Mouse (Mus musculus) midbrain, embryonic 13.5 days (tissue): Measurements from ENCODE around the gene Gria2. TPM values are rescaled to one million over a fixed set of nuclear protein-coding genes. Genes with fewer than 3 reads are reported as not detected.

ENCODE experiments used
- ATAC-seq: fragments of 200-750 bp; cut with Nextera tagmentation; 2 replicates; pipeline ENCODE4 v1.8.0; 2017; ENCODE audit warnings: mild to moderate bottlenecking, moderate TSS enrichment, moderate library complexity
- H3K27ac ChIP-seq: fragments of 300-500 bp; sonication (generic); 2 replicates; pipeline ENCODE4 v1.5.1; 2015; ENCODE audit warnings: inconsistent platforms, mild to moderate bottlenecking, moderate library complexity
- H3K27me3 ChIP-seq: fragments of 300-500 bp; sonication (generic); 2 replicates; pipeline ENCODE4 v1.6.1; 2015; ENCODE audit warnings: mild to moderate bottlenecking, inconsistent platforms
- H3K36me3 ChIP-seq: fragments of 300-500 bp; sonication (generic); 2 replicates; pipeline ENCODE4 v1.6.1; 2015; ENCODE audit warnings: mild to moderate bottlenecking, inconsistent platforms
- H3K4me1 ChIP-seq: fragments of 300-500 bp; sonication (generic); replicated peaks from 2 replicates; pipeline ENCODE4 v1.6.1; 2015; ENCODE audit warnings: inconsistent platforms
- H3K4me2 ChIP-seq: fragments of 300-500 bp; sonication (generic); replicated peaks from 2 replicates; pipeline ENCODE4 v1.6.1; 2015; ENCODE audit warnings: moderate library complexity, mild to moderate bottlenecking, inconsistent platforms
- H3K4me3 ChIP-seq: fragments of 300-500 bp; sonication (generic); replicated peaks from 2 replicates; pipeline ENCODE4 v1.5.1; 2015; ENCODE audit warnings: mild to moderate bottlenecking, inconsistent platforms
- H3K9ac ChIP-seq: fragments of 300-500 bp; sonication (generic); replicated peaks from 2 replicates; pipeline ENCODE4 v1.6.1; 2015; ENCODE audit warnings: mild to moderate bottlenecking, inconsistent platforms
- H3K9me3 ChIP-seq: fragments of 300-500 bp; sonication (generic); 2 replicates; pipeline ENCODE4 v1.6.1; 2016; ENCODE audit warnings: mild to moderate bottlenecking, inconsistent platforms
- WGBS: fragments of 180-500 bp; shearing (Covaris S2); methylation state at CpG from one replicate; pipeline ENCODE4 v1.1.7; 2015; 5-methylcytosine and 5-hydroxymethylcytosine counted together
- polyA plus RNA-seq: library from polyadenylated mRNA; unstranded; fragments of >200 nt; fragmentation: Nextera tagmentation; extraction: Ambion mirVana; gene quantifications from 2 replicates; pipeline ENCODE4 v1.2.1, GENCODE M21; 2015

The Gria2 gene
- polyA plus RNA-seq, 1 experiment from 2014 or later: 120 TPM

DNA sequence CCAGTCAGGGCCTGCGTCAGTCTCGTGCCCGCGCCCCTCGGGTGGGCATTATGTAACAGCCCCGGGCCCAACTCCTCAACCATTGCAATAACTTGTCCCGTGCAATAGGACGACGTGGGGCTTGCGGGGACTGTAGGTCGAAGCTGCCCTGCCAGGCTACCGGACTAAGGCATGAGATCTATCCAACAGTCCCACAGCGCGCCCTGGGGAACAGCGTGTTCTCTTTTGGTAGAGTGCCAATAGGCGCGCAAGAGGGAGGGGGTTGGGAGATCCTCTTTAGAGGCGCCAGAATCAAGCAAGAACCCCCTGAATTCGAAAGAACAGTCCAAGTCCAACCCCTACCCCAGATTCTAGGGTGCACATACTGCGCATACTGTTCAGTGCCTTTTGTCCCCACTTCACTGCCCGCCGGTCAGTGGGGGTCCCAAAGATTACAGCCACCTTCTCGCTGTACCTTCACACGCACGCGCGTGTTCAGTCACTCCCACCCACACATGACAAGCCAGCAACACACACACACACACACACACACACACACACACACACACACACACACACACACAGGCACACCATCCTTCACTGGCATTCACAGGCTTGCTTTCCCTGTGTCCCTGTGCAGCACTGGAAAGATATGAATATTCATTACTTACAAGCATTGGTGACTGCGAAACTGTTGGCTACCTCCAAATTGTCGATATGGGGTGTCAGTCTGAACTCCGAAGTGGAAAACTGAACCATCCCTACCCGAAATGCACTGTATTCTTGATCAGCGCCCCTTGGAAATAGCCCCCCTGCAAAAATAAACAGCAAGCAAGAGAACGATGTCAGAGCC is 1.4 kb downstream of the Gria2 start:
- Histone ChIP-seq H3K4me1 (peaks cover 31% of the 10 kb centered on the region), H3K9ac (peak overlapping the region; percentile 85), H3K36me3 (no peaks in the 10 kb centered on the region), H3K4me3 (peak overlapping the region; percentile 77), H3K9me3 (no peaks in the 10 kb centered on the region), H3K4me2 (peak overlapping the region; percentile 77), H3K27ac (peak overlapping the region; percentile 94), H3K27me3 (no peaks in the 10 kb centered on the region)
- peak; percentile 70 for ATAC-seq
- WGBS: 4% methylated on average over 33 of the region's 33 CpGs

DNA sequence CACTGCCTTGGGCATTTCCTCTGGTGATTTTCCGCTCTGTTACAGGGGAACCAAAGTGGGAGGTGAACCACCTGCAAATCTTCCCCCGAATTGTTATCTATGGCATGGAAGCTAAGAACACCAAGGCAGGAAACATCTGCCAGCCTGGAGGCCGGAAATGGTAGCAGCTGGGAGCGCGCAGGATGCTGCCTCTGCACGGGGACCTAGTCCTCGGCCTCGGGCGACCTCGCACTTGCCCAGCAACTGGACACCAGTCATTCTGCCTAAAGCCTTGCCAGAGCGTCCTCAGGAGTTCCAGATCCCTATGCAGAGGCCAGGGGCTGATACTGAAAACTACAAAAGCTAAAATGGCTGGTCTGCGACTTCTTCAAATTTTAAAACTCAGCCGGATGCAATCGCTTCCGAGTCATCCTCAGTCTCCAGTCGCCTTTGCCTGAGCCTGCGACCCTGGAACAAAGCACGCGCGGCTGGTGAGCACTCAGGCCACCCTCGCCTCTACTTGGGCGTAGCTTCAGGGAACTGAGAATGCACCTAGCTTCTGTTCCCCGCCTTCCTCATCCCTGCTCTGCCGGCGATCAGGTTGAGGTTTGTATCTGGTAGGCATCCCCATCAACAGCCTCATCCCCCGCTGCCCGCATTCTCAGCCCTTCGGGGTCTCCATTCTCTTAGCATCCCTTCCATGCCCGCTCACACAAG is 2.2 kb downstream of the Gria2 start:
- Histone ChIP-seq H3K27ac (peak overlapping the region; percentile 94), H3K4me1 (peaks cover 31% of the 10 kb centered on the region), H3K27me3 (no peaks in the 10 kb centered on the region), H3K4me3 (peak overlapping the region; percentile 77), H3K36me3 (no peaks in the 10 kb centered on the region), H3K9me3 (no peaks in the 10 kb centered on the region), H3K4me2 (peak overlapping the region; percentile 77), H3K9ac (peak overlapping the region; percentile 85)
- 2% methylated on average over 29 of the region's 29 CpGs for WGBS
- ATAC-seq: peak; percentile 28

DNA sequence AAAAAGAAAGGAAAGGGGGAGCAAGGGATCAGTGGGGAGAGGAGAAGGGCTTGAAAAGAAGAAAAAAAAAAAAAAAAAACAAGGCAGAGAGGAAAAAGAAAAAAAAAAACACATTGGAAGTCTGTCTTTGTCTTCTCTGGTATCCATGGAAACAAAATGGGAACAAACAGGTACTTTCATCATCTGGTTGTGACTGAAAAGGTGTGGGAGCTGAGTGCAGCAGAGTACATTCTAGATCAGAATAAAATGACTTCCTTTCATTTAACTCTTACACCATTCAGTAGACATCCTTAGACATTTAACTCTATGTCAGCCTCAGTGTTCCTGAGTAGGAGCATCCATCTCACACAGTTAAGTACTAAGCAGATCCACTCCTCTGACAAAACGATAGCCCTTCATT is 4.7 kb downstream of the Gria2 start:
- no peak overlapping the region for H3K27ac ChIP-seq
- H3K4me1 ChIP-seq: peaks cover 22% of the 10 kb centered on the region
- peak overlapping the region; percentile 77 for H3K4me2 ChIP-seq
- no peak overlapping the region for H3K9ac ChIP-seq
- ATAC-seq: no peak
- whole genome bisulfite sequencing: 72% methylated on average over 1 of the region's 1 CpGs
- peak overlapping the region; percentile 77 for H3K4me3 ChIP-seq
- H3K36me3 ChIP-seq: no peaks in the 10 kb centered on the region
- H3K27me3 ChIP-seq: no peaks in the 10 kb centered on the region
- H3K9me3 ChIP-seq: no peaks in the 10 kb centered on the region

DNA sequence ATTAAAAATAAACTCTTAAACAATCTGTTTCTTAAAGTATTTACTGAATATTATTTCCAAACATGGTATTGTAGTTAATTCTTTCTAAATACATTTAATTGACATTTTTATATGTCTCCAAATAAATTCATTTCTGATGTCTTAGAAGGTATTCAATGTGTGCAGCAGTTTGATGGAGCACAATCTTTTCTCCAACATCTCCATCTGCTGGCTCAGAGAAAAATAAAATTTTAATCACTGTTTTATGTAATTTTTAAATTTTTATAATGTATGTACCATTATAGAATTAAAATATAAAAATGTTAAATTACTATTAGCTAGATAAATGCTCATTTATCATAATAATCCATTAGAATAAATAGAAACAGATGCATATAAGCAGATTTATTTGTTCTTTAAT is 5.9 kb downstream of the Gria2 start:
- Histone ChIP-seq H3K4me3 (no peak overlapping the region), H3K27ac (no peak overlapping the region), H3K4me2 (no peak overlapping the region), H3K36me3 (no peaks in the 10 kb centered on the region), H3K9me3 (no peaks in the 10 kb centered on the region), H3K9ac (no peak overlapping the region), H3K27me3 (no peaks in the 10 kb centered on the region), H3K4me1 (peaks cover 22% of the 10 kb centered on the region)
- ATAC-seq: no peak

DNA sequence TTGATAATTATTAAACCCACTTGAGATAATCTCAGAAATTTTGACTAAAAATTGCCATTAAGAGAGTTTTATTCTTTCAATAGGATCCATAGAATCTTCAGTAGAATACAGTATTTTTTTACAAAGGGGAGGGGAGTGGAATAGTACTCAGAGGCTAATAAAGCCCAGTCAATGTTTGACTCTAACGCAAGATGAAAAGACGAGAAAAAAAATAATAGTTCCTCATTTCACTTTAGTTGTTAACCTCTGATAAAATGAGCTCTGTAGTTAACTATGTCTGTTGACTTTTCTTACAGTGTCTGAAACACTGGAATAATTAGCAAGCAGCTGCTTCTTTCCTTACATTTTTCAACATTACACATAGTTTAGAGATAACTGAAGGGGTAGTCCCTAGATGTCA is 7.4 kb downstream of the Gria2 start:
- H3K27me3 ChIP-seq: no peaks in the 10 kb centered on the region
- H3K36me3 ChIP-seq: no peaks in the 10 kb centered on the region
- ATAC-seq: no peak
- H3K27ac ChIP-seq: no peak overlapping the region
- H3K4me3 ChIP-seq: no peak overlapping the region
- no peak overlapping the region for H3K9ac ChIP-seq
- peaks cover 22% of the 10 kb centered on the region for H3K4me1 ChIP-seq
- no peaks in the 10 kb centered on the region for H3K9me3 ChIP-seq
- H3K4me2 ChIP-seq: no peak overlapping the region
- WGBS: 88% methylated on average over 2 of the region's 2 CpGs

DNA sequence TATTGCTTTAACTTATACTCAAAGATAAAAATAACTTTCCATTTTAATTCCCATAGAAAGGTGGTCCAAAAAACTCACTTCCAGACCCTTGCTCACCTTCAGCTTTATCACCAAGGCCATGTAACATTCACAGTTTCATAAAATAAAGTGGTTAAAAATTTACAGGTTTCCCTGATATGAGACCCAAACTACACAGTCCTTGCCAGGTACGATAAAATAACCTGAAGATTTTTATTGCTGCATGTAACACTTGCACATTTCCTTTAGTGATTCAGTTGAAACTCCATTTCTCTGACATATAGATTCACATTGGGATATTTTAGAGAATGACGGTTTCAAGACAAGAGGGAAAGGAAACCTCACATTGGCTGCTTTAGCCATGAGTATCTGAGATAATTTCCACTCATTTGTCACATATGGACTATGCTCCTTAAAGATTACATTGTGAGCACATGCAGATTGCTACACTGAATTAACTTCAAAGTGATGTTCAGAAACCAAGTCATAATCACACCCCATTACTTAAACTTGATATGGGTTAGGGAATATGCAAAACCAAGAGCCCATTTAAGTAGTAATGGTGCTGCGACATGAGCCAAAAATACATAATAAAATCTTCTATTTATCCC is 15.4 kb downstream of the Gria2 start:
- H3K27me3 ChIP-seq: no peaks in the 10 kb centered on the region
- no peak overlapping the region for H3K9ac ChIP-seq
- no peak for ATAC-seq
- no peaks in the 10 kb centered on the region for H3K9me3 ChIP-seq
- H3K4me1 ChIP-seq: no peaks in the 10 kb centered on the region
- H3K36me3 ChIP-seq: no peaks in the 10 kb centered on the region
- no peak overlapping the region for H3K27ac ChIP-seq
- WGBS: 89% methylated on average over 3 of the region's 3 CpGs
- H3K4me2 ChIP-seq: no peak overlapping the region
- H3K4me3 ChIP-seq: no peak overlapping the region

DNA sequence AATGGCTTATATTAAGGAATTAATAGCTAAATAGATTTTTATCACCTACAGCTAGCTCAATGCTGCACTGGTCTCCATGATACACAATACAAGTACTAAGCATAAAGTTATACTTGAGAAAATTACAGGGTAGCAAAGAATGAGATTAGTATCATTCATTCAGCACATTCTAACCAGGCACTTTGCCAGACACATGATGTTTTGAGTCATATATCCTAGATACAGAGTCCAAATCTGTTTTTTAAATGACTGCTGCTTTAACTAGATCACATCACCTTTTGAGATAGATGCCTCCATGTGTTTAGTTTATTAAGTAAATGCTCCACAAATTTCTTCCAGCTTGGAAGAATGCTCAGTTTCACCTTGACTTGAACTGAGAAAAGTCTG is 21.5 kb downstream of the Gria2 start:
- no peak overlapping the region for H3K27ac ChIP-seq
- no peak overlapping the region for H3K4me2 ChIP-seq
- no peak overlapping the region for H3K9ac ChIP-seq
- H3K4me3 ChIP-seq: no peak overlapping the region
- no peak for ATAC-seq
- no peaks in the 10 kb centered on the region for H3K27me3 ChIP-seq
- no peaks in the 10 kb centered on the region for H3K4me1 ChIP-seq
- no peaks in the 10 kb centered on the region for H3K36me3 ChIP-seq
- H3K9me3 ChIP-seq: no peaks in the 10 kb centered on the region

DNA sequence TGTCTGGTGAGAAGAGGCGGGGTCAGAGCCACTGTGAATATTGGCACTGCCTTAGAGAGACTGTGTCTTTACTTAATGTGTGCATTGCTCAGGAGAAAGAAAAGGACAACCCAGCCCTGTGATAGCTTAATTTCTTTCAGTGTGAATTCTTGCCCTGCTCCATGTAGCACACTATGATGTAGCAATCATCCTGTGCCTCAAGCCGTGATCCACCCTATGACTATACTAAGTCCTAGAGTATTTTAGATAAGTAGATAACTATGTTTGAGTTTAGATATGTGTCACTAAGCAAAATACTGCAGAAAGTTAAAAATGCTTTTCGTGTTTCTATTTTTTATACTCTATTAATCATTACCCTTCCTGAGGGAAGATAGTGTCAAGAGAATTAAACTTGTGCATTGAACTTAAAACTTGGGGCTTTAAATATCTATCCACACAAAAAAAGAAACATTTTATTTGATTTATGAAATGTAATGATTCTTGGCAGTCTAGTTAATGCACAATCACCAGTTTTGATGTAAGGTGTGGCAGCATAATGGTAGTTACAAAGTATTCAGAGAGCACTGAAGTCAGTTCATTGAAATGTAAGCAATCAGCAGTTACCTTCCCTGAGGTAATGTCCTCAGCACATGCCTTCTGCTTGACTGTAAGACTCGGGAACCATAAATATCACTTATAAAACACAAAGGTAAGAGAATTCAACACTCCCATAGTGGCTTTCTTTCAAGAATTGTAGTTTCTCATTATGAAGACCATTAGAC is 22.1 kb downstream of the Gria2 start:
- no peak overlapping the region for H3K4me3 ChIP-seq
- no peak for ATAC-seq
- H3K27me3 ChIP-seq: no peaks in the 10 kb centered on the region
- no peaks in the 10 kb centered on the region for H3K9me3 ChIP-seq
- H3K27ac ChIP-seq: no peak overlapping the region
- no peak overlapping the region for H3K4me2 ChIP-seq
- no peak overlapping the region for H3K9ac ChIP-seq
- WGBS: 84% methylated on average over 4 of the region's 4 CpGs
- H3K36me3 ChIP-seq: no peaks in the 10 kb centered on the region
- H3K4me1 ChIP-seq: no peaks in the 10 kb centered on the region

DNA sequence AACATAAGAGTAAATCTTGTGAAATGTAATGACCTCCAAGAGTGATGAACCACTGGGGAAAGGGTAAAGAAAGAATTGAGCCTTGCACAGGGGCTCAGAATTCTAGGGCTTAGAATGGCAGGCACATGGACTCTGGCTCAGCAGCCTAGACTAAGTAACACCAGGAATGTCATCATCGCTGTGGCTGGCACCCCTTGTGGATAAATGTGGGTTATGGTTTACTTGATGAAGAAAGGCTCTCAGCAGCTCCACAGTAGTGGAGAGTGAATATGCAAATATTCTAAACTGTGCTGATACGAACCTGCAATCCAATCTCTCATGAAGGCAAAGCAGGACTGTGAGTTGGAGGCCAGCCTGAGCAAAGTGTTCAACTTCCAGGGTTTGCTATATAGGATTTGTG is 26.0 kb downstream of the Gria2 start:
- no peaks in the 10 kb centered on the region for H3K4me1 ChIP-seq
- 64% methylated on average over 2 of the region's 2 CpGs for WGBS
- no peak overlapping the region for H3K4me3 ChIP-seq
- ATAC-seq: no peak
- no peaks in the 10 kb centered on the region for H3K9me3 ChIP-seq
- H3K27ac ChIP-seq: no peak overlapping the region
- no peaks in the 10 kb centered on the region for H3K36me3 ChIP-seq
- H3K4me2 ChIP-seq: no peak overlapping the region
- no peaks in the 10 kb centered on the region for H3K27me3 ChIP-seq
- H3K9ac ChIP-seq: no peak overlapping the region

DNA sequence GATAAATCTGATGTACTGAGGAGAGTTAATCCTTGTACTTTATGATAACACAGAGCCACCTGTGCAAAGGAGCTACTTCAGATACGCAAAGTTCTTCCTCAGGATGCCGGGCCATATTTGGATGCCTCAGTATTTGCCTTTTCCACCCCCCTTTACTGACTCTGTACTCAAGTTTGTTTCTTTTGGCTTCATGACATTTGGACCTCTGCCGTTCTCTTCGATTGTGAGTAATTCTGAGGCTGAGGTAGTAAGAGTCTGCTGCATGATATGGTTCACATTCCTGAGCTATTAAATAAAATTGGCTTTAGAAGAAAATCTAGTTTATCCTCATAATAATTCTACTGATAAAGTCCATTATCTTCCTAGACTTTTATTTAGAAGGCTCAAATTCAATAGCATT is 26.7 kb downstream of the Gria2 start:
- Histone ChIP-seq H3K4me2 (no peak overlapping the region), H3K27ac (no peak overlapping the region), H3K36me3 (no peaks in the 10 kb centered on the region), H3K27me3 (no peaks in the 10 kb centered on the region), H3K4me1 (no peaks in the 10 kb centered on the region), H3K9ac (no peak overlapping the region), H3K9me3 (no peaks in the 10 kb centered on the region), H3K4me3 (no peak overlapping the region)
- WGBS: 95% methylated on average over 4 of the region's 4 CpGs
- no peak for ATAC-seq

DNA sequence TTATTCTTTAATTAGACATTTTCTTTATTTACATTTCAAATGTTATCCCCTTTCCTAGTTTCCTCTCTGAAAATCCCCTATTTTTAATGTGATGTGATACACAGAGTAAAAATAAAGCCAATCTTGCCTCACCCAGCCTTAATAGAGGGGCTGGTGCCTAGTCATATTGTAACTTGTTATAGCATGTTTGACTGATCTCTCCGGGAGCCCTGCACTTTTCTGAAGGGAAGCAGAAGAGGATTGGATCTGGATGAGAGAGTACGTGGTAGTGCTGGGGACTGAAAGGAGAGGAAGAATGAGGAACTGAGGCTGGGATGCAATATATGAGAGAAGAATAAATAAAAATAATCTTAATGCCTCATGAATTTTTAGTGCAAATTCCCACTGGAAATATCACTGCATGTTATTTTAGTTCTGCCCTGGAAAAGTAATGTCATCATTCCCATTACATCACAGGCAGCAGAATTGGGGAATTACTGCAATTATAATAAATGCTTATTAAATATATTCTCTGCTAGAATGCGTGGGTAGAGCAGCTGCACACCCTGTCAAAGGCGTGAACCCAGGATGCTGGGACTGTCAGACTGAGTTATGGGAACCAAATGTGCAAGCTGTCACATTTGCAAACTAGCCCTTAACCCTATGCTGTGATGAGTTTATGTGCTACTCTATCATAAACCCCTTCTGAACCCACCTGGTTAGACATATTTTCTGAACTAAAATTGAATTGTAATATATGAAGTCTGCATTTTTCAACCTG is 28.4 kb downstream of the Gria2 start:
- H3K9me3 ChIP-seq: no peaks in the 10 kb centered on the region
- no peak overlapping the region for H3K4me3 ChIP-seq
- no peaks in the 10 kb centered on the region for H3K4me1 ChIP-seq
- H3K4me2 ChIP-seq: no peak overlapping the region
- 70% methylated on average over 4 of the region's 4 CpGs for WGBS
- H3K27me3 ChIP-seq: no peaks in the 10 kb centered on the region
- no peak overlapping the region for H3K27ac ChIP-seq
- H3K36me3 ChIP-seq: no peaks in the 10 kb centered on the region
- no peak for ATAC-seq
- no peak overlapping the region for H3K9ac ChIP-seq
